Mouse (Mus musculus) lung, adult 2 months (tissue): ENCODE measurements around the gene Afdn.

Experiments
- CTCF ChIP-seq: fragments of 200-500 bp; IDR thresholded peaks from 2 replicates; pipeline ENCODE4 v1.5.1; 2011; ENCODE audit warnings: mild to moderate bottlenecking, low read length, control low read depth; ENCODE audit not compliant: insufficient read depth
- POLR2A ChIP-seq: fragments of 200-500 bp; IDR thresholded peaks from 2 replicates; pipeline ENCODE4 v1.6.1; 2011; ENCODE audit warnings: low read depth, mild to moderate bottlenecking, control low read depth, low read length, borderline replicate concordance; ENCODE audit errors: extremely low read depth

GRCm38 (mm10) chr17:13850175-13850574 is 89.8 kb downstream of the Afdn start:
- no peak for TF ChIP-seq POLR2A
- TF ChIP-seq CTCF = peak; percentile 16; the same call in 1 of the 2 replicates
